8 mouse cellular contexts compared by ENCODE assay signal in genomic region chr1:91398260-91399062, GRCm38 (mm10). TPM values are rescaled to one million over a fixed set of nuclear protein-coding genes. Genes with fewer than 3 reads are reported as not detected.
A peak's percentile ranks its signal among the peaks of the same experiment; 100 is the strongest.
DNase-seq lines count a peak whose midpoint lies in the region; ATAC-seq and TF ChIP-seq lines count a peak whose summit lies in the region.

Gene Ilkap (minus strand): TSS chr1:91398815.

- no peak for TF ChIP-seq CTCF in spleen, adult 2 months (IDR thresholded peaks at IDR 0.05; ENCODE audit: extremely low read depth, insufficient read depth, insufficient read length, insufficient replicate concordance)

- peak within 1 kb of the TSS; percentile 96 for H3K9ac ChIP-seq in limb, embryonic 12.5 days (replicated peaks)
- H3K9ac ChIP-seq in midbrain, embryonic 15.5 days: peak within 1 kb of the TSS; percentile 81

- peak within 1 kb of the TSS; percentile 67 for H3K4me2 ChIP-seq in limb, embryonic 12.5 days
- H3K4me2 ChIP-seq in midbrain, embryonic 15.5 days: peak within 1 kb of the TSS; percentile 89

- no peaks in the 10 kb centered on the region for H3K9me3 ChIP-seq in limb, embryonic 12.5 days
- H3K9me3 ChIP-seq in midbrain, embryonic 15.5 days: no peaks in the 10 kb centered on the region

- H3K27me3 ChIP-seq in limb, embryonic 12.5 days: no peaks in the 10 kb centered on the region
- H3K27me3 ChIP-seq in midbrain, embryonic 15.5 days (replicated peaks): no peaks in the 10 kb centered on the region
- no peaks in the 10 kb centered on the region for H3K27me3 ChIP-seq in spleen, adult 2 months (ENCODE audit: control insufficient read depth, insufficient read depth, low read length)

- peak within 1 kb of the TSS; percentile 90 for H3K27ac ChIP-seq in limb, embryonic 12.5 days
- H3K27ac ChIP-seq in midbrain, embryonic 15.5 days: peak within 1 kb of the TSS; percentile 89
- H3K27ac ChIP-seq in spleen, adult 2 months (ENCODE audit: insufficient read depth, low read length): peak within 1 kb of the TSS; percentile 91

- under 1% methylated on average over 90 of the region's 91 CpGs for WGBS in limb, embryonic 12.5 days
- WGBS in midbrain, embryonic 15.5 days: under 1% methylated on average over 91 of the region's 91 CpGs
- under 1% methylated on average over 65 of the region's 91 CpGs for WGBS in spleen, adult 2 months

- H3K4me3 ChIP-seq in limb, embryonic 12.5 days (replicated peaks): peak within 1 kb of the TSS; percentile 91
- H3K4me3 ChIP-seq in midbrain, embryonic 15.5 days: peak within 1 kb of the TSS; percentile 71
- H3K4me3 ChIP-seq in spleen, adult 2 months (ENCODE audit: extremely low read depth, insufficient read depth, insufficient read length): peak within 1 kb of the TSS; percentile 99

- peak; percentile 68; the same call in 1 of the 2 replicates for TF ChIP-seq POLR2A in spleen, adult 2 months (IDR thresholded peaks at IDR 0.05; ENCODE audit: low read depth, low read length)

- peaks cover 30% of the 10 kb centered on the region for H3K36me3 ChIP-seq in limb, embryonic 12.5 days
- H3K36me3 ChIP-seq in midbrain, embryonic 15.5 days (replicated peaks): no peaks in the 10 kb centered on the region
- H3K36me3 ChIP-seq in spleen, adult 2 months (ENCODE audit: control insufficient read depth, insufficient read depth, low read length): no peaks in the 10 kb centered on the region; the same call in 1 of the 2 replicates

- peaks cover 12% of the 10 kb centered on the region for H3K4me1 ChIP-seq in limb, embryonic 12.5 days (replicated peaks)
- peaks cover 31% of the 10 kb centered on the region for H3K4me1 ChIP-seq in midbrain, embryonic 15.5 days
- H3K4me1 ChIP-seq in spleen, adult 2 months (ENCODE audit: control insufficient read depth, insufficient read depth, insufficient read length): peaks cover 6% of the 10 kb centered on the region; the same call in 1 of the 2 replicates

- ATAC-seq in limb, embryonic 12.5 days (ENCODE audit: insufficient number of reproducible peaks, insufficient read depth, low FRiP score, low TSS enrichment, low read depth): peak; percentile 96
- peak; percentile 97 for ATAC-seq in midbrain, embryonic 15.5 days (replicated peaks)

- peak; percentile 80 for DNase-seq in layer of hippocampus, adult 11-12 months (ENCODE audit: low spot score)
- no peak for DNase-seq in layer of hippocampus, adult 9-10 months (ENCODE audit: low spot score)
- DNase-seq in embryo, embryonic 9.5 days (ENCODE audit: extremely low spot score): peak; percentile 85
- DNase-seq in gonadal fat pad, adult 2 months (ENCODE audit: low read depth): no peak
- DNase-seq in kidney, adult 11 months: peak; percentile 87
- DNase-seq in spleen, adult 2 months (ENCODE audit: low read depth in 1 of 2, low spot score in 2 of 2): peak; percentile 70

RNA-seq across cellular contexts. Expression of gene Ilkap, which starts in this region (rescaled TPM):
- 45.7 and 47.1 TPM in 2 replicates for polyA plus RNA-seq in gonadal fat pad, adult 2 months (2012; rRNA removed)
- 178 and 186 TPM in 2 replicates for polyA plus RNA-seq in limb, embryonic 12.5 days (2016; fragmentation: Nextera tagmentation; extraction: Ambion mirVana)
- polyA plus RNA-seq in midbrain, embryonic 15.5 days (2015; fragmentation: Nextera tagmentation; extraction: Ambion mirVana): 150 and 152 TPM in 2 replicates
- 43.9 and 46.7 TPM in 2 replicates for polyA plus RNA-seq in spleen, adult 2 months (2012; rRNA removed)

Comparison
In these comparisons a context has a peak if more than half of its experiments do, and no peak if none do; other contexts are left out.
1. DNase-seq: peak in layer of hippocampus, adult 11-12 months (single experiment), embryo, embryonic 9.5 days (single experiment), kidney, adult 11 months (single experiment) and spleen, adult 2 months (2 of 2); none in layer of hippocampus, adult 9-10 months (single experiment) and gonadal fat pad, adult 2 months (single experiment).
2. Peak in every context shown above with its lines, with median percentiles within 50 percentile points of each other: H3K27ac ChIP-seq and H3K4me3 ChIP-seq.